Mouse (Mus musculus): ENCODE data around the gene Btbd10. TPM values are rescaled to one million over a fixed set of nuclear protein-coding genes. Genes with fewer than 3 reads are reported as not detected.

Btbd10 gene
- polyA plus RNA-seq (2016; fragmentation: Nextera tagmentation; extraction: Ambion mirVana): 26.2 and 28.3 TPM in 2 replicates

- peak within 1 kb of the TSS; percentile 81 for H3K9ac ChIP-seq (replicated peaks)
- H3K4me2 ChIP-seq: peak within 1 kb of the TSS; percentile 81
- H3K36me3 ChIP-seq: no peaks in the 10 kb centered on the region
- ATAC-seq (ENCODE audit: insufficient number of reproducible peaks, insufficient read depth, low FRiP score, low TSS enrichment, low read depth): peak; percentile 98
- H3K27me3 ChIP-seq: peaks cover 3% of the 10 kb centered on the region; the same call in 1 of the 2 replicates
- WGBS: under 1% methylated on average over 64 of the region's 64 CpGs
- H3K27ac ChIP-seq: peak within 1 kb of the TSS; percentile 89
- no peaks in the 10 kb centered on the region for H3K9me3 ChIP-seq
- H3K4me1 ChIP-seq (replicated peaks): peaks cover 6% of the 10 kb centered on the region; the same call in 1 of the 2 replicates
- H3K4me3 ChIP-seq (replicated peaks): peak within 1 kb of the TSS; percentile 89
Measured at GRCm38 (mm10) chr7:113368746-113369619, at the start of gene Btbd10. Gene Btbd10, minus strand, starts transcription at chr7:113369392.

- Histone ChIP-seq H3K9ac (replicated peaks) (no peak overlapping the region), H3K4me2 (no peak overlapping the region), H3K4me1 (replicated peaks) (no peaks in the 10 kb centered on the region), H3K27me3 (no peaks in the 10 kb centered on the region), H3K9me3 (no peaks in the 10 kb centered on the region), H3K27ac (no peak overlapping the region), H3K4me3 (replicated peaks) (no peak overlapping the region), H3K36me3 (no peaks in the 10 kb centered on the region)
- no peak for ATAC-seq (ENCODE audit: insufficient number of reproducible peaks, insufficient read depth, low FRiP score, low TSS enrichment, low read depth)
- WGBS: 80% methylated on average over 1 of the region's 1 CpGs
Measured at GRCm38 (mm10) chr7:113416536-113416935, 47.3 kb upstream of the Btbd10 start.

GRCm38 (mm10) chr7:113415256-113415655 lies 46.1 kb upstream of the Btbd10 start:
- H3K4me1 ChIP-seq (replicated peaks): no peaks in the 10 kb centered on the region
- H3K9me3 ChIP-seq: no peaks in the 10 kb centered on the region
- ATAC-seq (ENCODE audit: insufficient number of reproducible peaks, insufficient read depth, low FRiP score, low TSS enrichment, low read depth): no peak
- no peak overlapping the region for H3K4me2 ChIP-seq
- no peak overlapping the region for H3K4me3 ChIP-seq (replicated peaks)
- H3K27me3 ChIP-seq: no peaks in the 10 kb centered on the region
- no peaks in the 10 kb centered on the region for H3K36me3 ChIP-seq
- no peak overlapping the region for H3K27ac ChIP-seq
- H3K9ac ChIP-seq (replicated peaks): no peak overlapping the region
- 86% methylated on average over 3 of the region's 3 CpGs for WGBS

GRCm38 (mm10) chr7:113408712-113409111 lies 39.5 kb upstream of the Btbd10 start:
- Histone ChIP-seq H3K4me2 (no peak overlapping the region), H3K27ac (no peak overlapping the region), H3K27me3 (no peaks in the 10 kb centered on the region), H3K9me3 (no peaks in the 10 kb centered on the region), H3K4me3 (replicated peaks) (no peak overlapping the region), H3K36me3 (no peaks in the 10 kb centered on the region), H3K4me1 (replicated peaks) (no peaks in the 10 kb centered on the region), H3K9ac (replicated peaks) (no peak overlapping the region)
- no peak for ATAC-seq (ENCODE audit: insufficient number of reproducible peaks, insufficient read depth, low FRiP score, low TSS enrichment, low read depth)
- WGBS: 59% methylated on average over 5 of the region's 5 CpGs

GRCm38 (mm10) chr7:113398083-113398482 lies 28.9 kb upstream of the Btbd10 start:
- no peaks in the 10 kb centered on the region for H3K27me3 ChIP-seq
- ATAC-seq (ENCODE audit: insufficient number of reproducible peaks, insufficient read depth, low FRiP score, low TSS enrichment, low read depth): no peak
- H3K9ac ChIP-seq (replicated peaks): no peak overlapping the region
- no peaks in the 10 kb centered on the region for H3K9me3 ChIP-seq
- no peaks in the 10 kb centered on the region for H3K4me1 ChIP-seq (replicated peaks)
- no peaks in the 10 kb centered on the region for H3K36me3 ChIP-seq
- H3K4me3 ChIP-seq (replicated peaks): no peak overlapping the region
- no peak overlapping the region for H3K4me2 ChIP-seq
- no peak overlapping the region for H3K27ac ChIP-seq

GRCm38 (mm10) chr7:113396661-113397060 lies 27.5 kb upstream of the Btbd10 start:
- WGBS: 90% methylated on average over 4 of the region's 4 CpGs

GRCm38 (mm10) chr7:113391619-113392018 lies 22.4 kb upstream of the Btbd10 start:
- no peak overlapping the region for H3K9ac ChIP-seq (replicated peaks)
- H3K9me3 ChIP-seq: no peaks in the 10 kb centered on the region
- H3K4me2 ChIP-seq: no peak overlapping the region
- no peak overlapping the region for H3K4me3 ChIP-seq (replicated peaks)
- H3K27ac ChIP-seq: no peak overlapping the region
- WGBS: 88% methylated on average over 2 of the region's 2 CpGs
- no peaks in the 10 kb centered on the region for H3K27me3 ChIP-seq
- ATAC-seq (ENCODE audit: insufficient number of reproducible peaks, insufficient read depth, low FRiP score, low TSS enrichment, low read depth): no peak
- no peaks in the 10 kb centered on the region for H3K4me1 ChIP-seq (replicated peaks)
- H3K36me3 ChIP-seq: no peaks in the 10 kb centered on the region

More at GRCm38 (mm10) chr7:113396661-113397060, 27.5 kb upstream of the Btbd10 start:
- Histone ChIP-seq H3K27ac (no peak overlapping the region), H3K9ac (replicated peaks) (no peak overlapping the region), H3K9me3 (no peaks in the 10 kb centered on the region), H3K4me1 (replicated peaks) (no peaks in the 10 kb centered on the region), H3K27me3 (no peaks in the 10 kb centered on the region), H3K36me3 (no peaks in the 10 kb centered on the region), H3K4me2 (no peak overlapping the region), H3K4me3 (replicated peaks) (no peak overlapping the region)
- ATAC-seq (ENCODE audit: insufficient number of reproducible peaks, insufficient read depth, low FRiP score, low TSS enrichment, low read depth): no peak

GRCm38 (mm10) chr7:113388470-113388869 lies 19.3 kb upstream of the Btbd10 start, which contains the start of gene Pth:
Gene Pth, minus strand, starts transcription at chr7:113388570.
- H3K4me2 ChIP-seq: no peak within 1 kb of the TSS
- no peak for ATAC-seq (ENCODE audit: insufficient number of reproducible peaks, insufficient read depth, low FRiP score, low TSS enrichment, low read depth)
- H3K4me3 ChIP-seq (replicated peaks): no peak within 1 kb of the TSS
- no peak within 1 kb of the TSS for H3K9ac ChIP-seq (replicated peaks)
- no peaks in the 10 kb centered on the region for H3K36me3 ChIP-seq
- no peaks in the 10 kb centered on the region for H3K4me1 ChIP-seq (replicated peaks)
- H3K27me3 ChIP-seq: no peaks in the 10 kb centered on the region
- H3K9me3 ChIP-seq: no peaks in the 10 kb centered on the region
- WGBS: 87% methylated on average over 2 of the region's 2 CpGs
- H3K27ac ChIP-seq: no peak within 1 kb of the TSS

GRCm38 (mm10) chr7:113377875-113378658 lies 8.9 kb upstream of the Btbd10 start:
- Histone ChIP-seq H3K4me3 (replicated peaks) (no peak overlapping the region), H3K9me3 (no peaks in the 10 kb centered on the region), H3K9ac (replicated peaks) (no peak overlapping the region), H3K27ac (no peak overlapping the region), H3K4me1 (replicated peaks) (no peaks in the 10 kb centered on the region), H3K4me2 (no peak overlapping the region), H3K36me3 (no peaks in the 10 kb centered on the region), H3K27me3 (no peaks in the 10 kb centered on the region)
- ATAC-seq (ENCODE audit: insufficient number of reproducible peaks, insufficient read depth, low FRiP score, low TSS enrichment, low read depth): peak; percentile 80
- WGBS: 29% methylated on average over 7 of the region's 7 CpGs

GRCm38 (mm10) chr7:113372682-113373081 lies 3.5 kb upstream of the Btbd10 start:
- ATAC-seq (ENCODE audit: insufficient number of reproducible peaks, insufficient read depth, low FRiP score, low TSS enrichment, low read depth): no peak
- Histone ChIP-seq H3K9me3 (no peaks in the 10 kb centered on the region), H3K4me3 (replicated peaks) (no peak overlapping the region), H3K36me3 (no peaks in the 10 kb centered on the region), H3K27ac (no peak overlapping the region), H3K27me3 (peaks cover 3% of the 10 kb centered on the region; the same call in 1 of the 2 replicates), H3K9ac (replicated peaks) (no peak overlapping the region), H3K4me2 (no peak overlapping the region), H3K4me1 (replicated peaks) (peaks cover 6% of the 10 kb centered on the region; the same call in 1 of the 2 replicates)
- 78% methylated on average over 1 of the region's 1 CpGs for WGBS

Measured in limb, embryonic 12.5 days (tissue).